8 mouse cellular contexts compared by ENCODE assay signal in the genomic region with DNA sequence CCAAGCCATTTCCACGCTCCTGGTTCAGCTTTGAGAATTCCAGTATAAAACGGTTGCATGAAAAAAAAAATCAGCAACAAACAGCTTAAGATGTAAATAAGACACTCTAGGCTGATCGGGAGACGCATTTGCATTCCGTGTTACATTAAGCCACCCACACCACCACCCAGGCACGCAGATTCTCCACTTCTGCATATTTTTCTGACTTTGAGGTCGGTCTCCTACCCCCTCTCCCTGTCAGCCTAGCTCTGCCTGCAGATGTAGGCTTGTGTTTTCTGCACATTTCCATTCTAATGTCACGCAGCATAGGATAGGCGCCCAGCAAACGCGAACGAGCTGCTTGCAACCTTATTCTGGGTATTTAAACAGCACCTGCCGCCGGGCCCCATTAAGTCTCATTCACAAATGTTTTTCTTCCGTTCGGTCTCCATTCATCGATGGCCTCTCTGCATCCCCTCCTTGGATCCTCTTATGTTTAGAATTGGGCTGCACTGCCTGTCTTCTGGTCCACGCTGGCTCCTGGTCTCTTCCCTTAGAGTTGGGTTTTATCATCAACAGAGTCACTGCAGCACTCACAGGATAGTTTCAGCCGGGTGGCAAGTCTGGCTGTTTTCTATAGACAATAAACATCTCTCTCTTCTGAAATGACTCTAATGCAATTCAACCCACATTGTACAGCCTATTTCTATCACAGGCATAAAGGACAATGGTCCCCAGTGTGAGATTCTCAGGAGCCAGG. TPM values are rescaled to one million over a fixed set of nuclear protein-coding genes. Genes with fewer than 3 reads are reported as not detected.
DNase-seq lines count a peak whose midpoint lies in the region; ATAC-seq lines count a peak whose summit lies in the region.
"Had no signal": no experiment of that assay in that cellular context is flagged by ENCODE, and none has a peak within 500 bp of the region (broad histone marks: within the 10 kb centered on the region; RNA-seq: fewer than 3 reads in every experiment).

No protein-coding gene starts in this region.

- no peak overlapping the region for H3K27ac ChIP-seq in embryonic facial prominence, embryonic 10.5 days (replicated peaks)
- H3K27ac ChIP-seq in forebrain, embryonic 16.5 days (ENCODE audit: low read length): peak overlapping the region; percentile 97
- H3K27ac ChIP-seq in neural tube, embryonic 15.5 days (replicated peaks): peak overlapping the region; percentile 60; the same call in 1 of the 2 replicates

- H3K9ac ChIP-seq in forebrain, embryonic 16.5 days (replicated peaks; ENCODE audit: low read depth, low read length): peak overlapping the region; percentile 51
- no peak overlapping the region for H3K9ac ChIP-seq in neural tube, embryonic 15.5 days (replicated peaks)

- 11% methylated on average over 19 of the region's 19 CpGs for WGBS in embryonic facial prominence, embryonic 10.5 days
- WGBS in forebrain, embryonic 16.5 days: under 1% methylated on average over 19 of the region's 19 CpGs
- 6% methylated on average over 19 of the region's 19 CpGs for WGBS in neural tube, embryonic 15.5 days

- 0 out of 2 replicates have a peak, but pooled peaks cover 3% of the 10 kb centered on the region for H3K9me3 ChIP-seq in embryonic facial prominence, embryonic 10.5 days
- H3K9me3 ChIP-seq in forebrain, embryonic 16.5 days (ENCODE audit: control insufficient read depth, low read length): no peaks in the 10 kb centered on the region
- H3K9me3 ChIP-seq in neural tube, embryonic 15.5 days (replicated peaks): no peaks in the 10 kb centered on the region

- peaks cover 35% of the 10 kb centered on the region for H3K4me1 ChIP-seq in embryonic facial prominence, embryonic 10.5 days
- peaks cover 62% of the 10 kb centered on the region for H3K4me1 ChIP-seq in forebrain, embryonic 16.5 days (replicated peaks; ENCODE audit: control insufficient read depth, insufficient read depth, low read length)
- peaks cover 43% of the 10 kb centered on the region for H3K4me1 ChIP-seq in neural tube, embryonic 15.5 days

- DNase-seq in embryonic facial prominence, embryonic 10.5 days (ENCODE audit: low spot score): peak; percentile 23
- DNase-seq in layer of hippocampus, postnatal 36 days: peak; percentile 42 to 62
- DNase-seq in kidney, postnatal 10 days: no peak
- DNase-seq in gastrocnemius, postnatal 4 days (ENCODE audit: low spot score in 2 of 2): no peak
- no peak for DNase-seq in B cell, adult 2 months
- DNase-seq: cerebellum, postnatal 36 days had no signal

- peak overlapping the region; percentile 11; the same call in 1 of the 2 replicates for H3K4me3 ChIP-seq in embryonic facial prominence, embryonic 10.5 days
- peak overlapping the region; percentile 12; the same call in 1 of the 2 replicates for H3K4me3 ChIP-seq in forebrain, embryonic 16.5 days (replicated peaks; ENCODE audit: low read length)
- no peak overlapping the region for H3K4me3 ChIP-seq in neural tube, embryonic 15.5 days (replicated peaks)

- peak; percentile 44 for ATAC-seq in forebrain, embryonic 16.5 days
- 0 out of 2 replicates have a peak, but pooled peaks have one; percentile 19 for ATAC-seq in neural tube, embryonic 15.5 days (ENCODE audit: low FRiP score)

- peaks cover 62% of the 10 kb centered on the region for H3K27me3 ChIP-seq in embryonic facial prominence, embryonic 10.5 days (replicated peaks; ENCODE audit: low read depth, poor library complexity, severe bottlenecking)
- H3K27me3 ChIP-seq in forebrain, embryonic 16.5 days (replicated peaks; ENCODE audit: control insufficient read depth, insufficient read depth, low read length): no peaks in the 10 kb centered on the region
- H3K27me3 ChIP-seq in neural tube, embryonic 15.5 days (replicated peaks): no peaks in the 10 kb centered on the region

- no peaks in the 10 kb centered on the region for H3K36me3 ChIP-seq in embryonic facial prominence, embryonic 10.5 days (replicated peaks)
- H3K36me3 ChIP-seq in forebrain, embryonic 16.5 days (ENCODE audit: control insufficient read depth, insufficient read depth): no peaks in the 10 kb centered on the region
- H3K36me3 ChIP-seq in neural tube, embryonic 15.5 days: no peaks in the 10 kb centered on the region

- H3K4me2 ChIP-seq in forebrain, embryonic 16.5 days (ENCODE audit: low read length): peak overlapping the region; percentile 46
- H3K4me2 ChIP-seq in neural tube, embryonic 15.5 days: peak overlapping the region; percentile 46

RNA-seq across cellular contexts. Expression of gene Vrk1, which starts 49.3 kb away (rescaled TPM):
- polyA plus RNA-seq in embryonic facial prominence, embryonic 10.5 days (2016; fragmentation: Nextera tagmentation; extraction: Ambion mirVana): 113 and 115 TPM in 2 replicates
- polyA plus RNA-seq in forebrain, embryonic 16.5 days (2015; fragmentation: Nextera tagmentation; extraction: Ambion mirVana): 68.3 and 80.2 TPM in 2 replicates
- total RNA-seq in layer of hippocampus, postnatal 36 days (2021): 10 to 100 TPM; 14.9 to 17.3 TPM
- polyA plus RNA-seq in neural tube, embryonic 15.5 days (2015; fragmentation: Nextera tagmentation; extraction: Ambion mirVana): 24.8 and 40.5 TPM in 2 replicates
- 10 to 100 TPM; 15.1 to 16.7 TPM for total RNA-seq in gastrocnemius, postnatal 4 days (2021)

Comparison
In these comparisons a context has a peak if more than half of its experiments do, and no peak if none do; other contexts are left out.
1. DNase-seq: peak in embryonic facial prominence, embryonic 10.5 days (single experiment) and layer of hippocampus, postnatal 36 days (2 of 2); none in kidney, postnatal 10 days (single experiment), gastrocnemius, postnatal 4 days (0 of 2) and B cell, adult 2 months (0 of 2).